ENCODE assay signal across 19 mouse cellular contexts in genomic region chr14:87446331-87446913, GRCm38 (mm10). TPM values are rescaled to one million over a fixed set of nuclear protein-coding genes. Genes with fewer than 3 reads are reported as not detected.
DNase-seq lines count a peak whose midpoint lies in the region; ATAC-seq and TF ChIP-seq lines count a peak whose summit lies in the region.
"Had no signal": no experiment of that assay in that cellular context is flagged by ENCODE, and none has a peak within 500 bp of the region (broad histone marks: within the 10 kb centered on the region; RNA-seq: fewer than 3 reads in every experiment).

No protein-coding gene starts in this region.

- H3K9ac ChIP-seq in forebrain, embryonic 15.5 days (replicated peaks), result no peak overlapping the region
- no peak overlapping the region for H3K9ac ChIP-seq in forebrain, embryonic 11.5 days (ENCODE audit: low read length)
- no peak overlapping the region for H3K9ac ChIP-seq in midbrain, embryonic 16.5 days (ENCODE audit: low read depth, low read length)
- no peak overlapping the region for H3K9ac ChIP-seq in midbrain, embryonic 13.5 days (replicated peaks)
- H3K9ac ChIP-seq in liver, embryonic 14.5 days (replicated peaks), result no peak overlapping the region
- H3K9ac ChIP-seq: kidney, embryonic 15.5 days; limb, embryonic 12.5 days; lung, embryonic 15.5 days; neural tube, embryonic 15.5 days had no signal

- H3K36me3 ChIP-seq in forebrain, embryonic 15.5 days, result no peaks in the 10 kb centered on the region
- no peaks in the 10 kb centered on the region for H3K36me3 ChIP-seq in forebrain, embryonic 11.5 days (ENCODE audit: control insufficient read depth, insufficient read depth, low read length)
- no peaks in the 10 kb centered on the region for H3K36me3 ChIP-seq in midbrain, embryonic 16.5 days (ENCODE audit: control insufficient read depth, insufficient read depth, low read length)
- H3K36me3 ChIP-seq in midbrain, embryonic 13.5 days, result no peaks in the 10 kb centered on the region
- H3K36me3 ChIP-seq in liver, embryonic 14.5 days (replicated peaks; ENCODE audit: control insufficient read depth, insufficient read depth, low read depth), result no peaks in the 10 kb centered on the region
- H3K36me3 ChIP-seq: neural tube, embryonic 15.5 days had no signal

- WGBS in forebrain, embryonic 15.5 days, result 88% methylated on average over 8 of the region's 8 CpGs
- 91% methylated on average over 8 of the region's 8 CpGs for WGBS in forebrain, embryonic 11.5 days
- 88% methylated on average over 8 of the region's 8 CpGs for WGBS in midbrain, embryonic 16.5 days
- 79% methylated on average over 8 of the region's 8 CpGs for WGBS in midbrain, embryonic 13.5 days
- WGBS in liver, embryonic 14.5 days (ENCODE audit: insufficient replicate concordance), result 54% methylated on average over 8 of the region's 8 CpGs

- ATAC-seq in forebrain, embryonic 15.5 days (replicated peaks), result 0 out of 2 replicates have a peak, but pooled peaks have one; percentile 46
- ATAC-seq in forebrain, embryonic 11.5 days (replicated peaks; ENCODE audit: low FRiP score), result no peak
- 0 out of 2 replicates have a peak, but pooled peaks have one; percentile 14 for ATAC-seq in midbrain, embryonic 16.5 days
- ATAC-seq in midbrain, embryonic 13.5 days, result no peak
- peak; percentile 57 for ATAC-seq in liver, embryonic 14.5 days (ENCODE audit: insufficient read depth)
- ATAC-seq: forebrain, embryonic 14.5 days; Patski had no signal

- no peak overlapping the region for H3K27ac ChIP-seq in forebrain, embryonic 15.5 days (replicated peaks)
- H3K27ac ChIP-seq in forebrain, embryonic 11.5 days (ENCODE audit: low read depth, low read length), result no peak overlapping the region
- H3K27ac ChIP-seq in midbrain, embryonic 16.5 days (ENCODE audit: low read length), result no peak overlapping the region
- no peak overlapping the region for H3K27ac ChIP-seq in midbrain, embryonic 13.5 days
- H3K27ac ChIP-seq in liver, embryonic 14.5 days, result no peak overlapping the region
- H3K27ac ChIP-seq: kidney, embryonic 15.5 days; limb, embryonic 12.5 days; lung, embryonic 15.5 days; midbrain, embryonic 10.5 days; neural tube, embryonic 15.5 days had no signal

- H3K4me1 ChIP-seq in forebrain, embryonic 15.5 days, result 0 out of 2 replicates have a peak, but pooled peaks cover under 1% of the 10 kb centered on the region
- H3K4me1 ChIP-seq in forebrain, embryonic 11.5 days (replicated peaks; ENCODE audit: control insufficient read depth, insufficient read depth, low read length), result no peaks in the 10 kb centered on the region
- H3K4me1 ChIP-seq in midbrain, embryonic 16.5 days (ENCODE audit: control insufficient read depth, insufficient read depth, low read length), result no peaks in the 10 kb centered on the region
- H3K4me1 ChIP-seq in midbrain, embryonic 13.5 days (replicated peaks), result no peaks in the 10 kb centered on the region; the same call in 1 of the 2 replicates
- no peaks in the 10 kb centered on the region for H3K4me1 ChIP-seq in liver, embryonic 14.5 days (replicated peaks; ENCODE audit: control insufficient read depth in 2 of 2, insufficient read depth in 2 of 2, low read length in 1 of 2)
- H3K4me1 ChIP-seq: limb, embryonic 12.5 days; lung, embryonic 15.5 days; midbrain, embryonic 10.5 days; neural tube, embryonic 15.5 days had no signal

- no peak overlapping the region for H3K4me2 ChIP-seq in forebrain, embryonic 15.5 days (replicated peaks)
- H3K4me2 ChIP-seq in forebrain, embryonic 11.5 days (ENCODE audit: low read depth, low read length, severe bottlenecking), result no peak overlapping the region
- no peak overlapping the region for H3K4me2 ChIP-seq in midbrain, embryonic 16.5 days (ENCODE audit: low read length)
- H3K4me2 ChIP-seq in midbrain, embryonic 13.5 days (replicated peaks), result no peak overlapping the region
- no peak overlapping the region for H3K4me2 ChIP-seq in liver, embryonic 14.5 days (ENCODE audit: low read depth)
- H3K4me2 ChIP-seq: kidney, embryonic 15.5 days; limb, embryonic 12.5 days; lung, embryonic 15.5 days; neural tube, embryonic 15.5 days had no signal

- H3K27me3 ChIP-seq in forebrain, embryonic 15.5 days, result no peaks in the 10 kb centered on the region
- no peaks in the 10 kb centered on the region for H3K27me3 ChIP-seq in forebrain, embryonic 11.5 days (ENCODE audit: control insufficient read depth, insufficient read depth, low read length)
- no peaks in the 10 kb centered on the region for H3K27me3 ChIP-seq in midbrain, embryonic 16.5 days (ENCODE audit: control insufficient read depth, insufficient read depth, low read depth, low read length)
- H3K27me3 ChIP-seq in midbrain, embryonic 13.5 days, result no peaks in the 10 kb centered on the region
- no peaks in the 10 kb centered on the region for H3K27me3 ChIP-seq in liver, embryonic 14.5 days (ENCODE audit: control insufficient read depth, insufficient read depth, low read length)
- H3K27me3 ChIP-seq: kidney, embryonic 15.5 days; limb, embryonic 12.5 days; lung, embryonic 15.5 days; neural tube, embryonic 15.5 days; Patski had no signal

- TF ChIP-seq EP300 in liver, embryonic 14.5 days (IDR thresholded peaks at IDR 0.05; ENCODE audit: low read depth), result no peak

- no peak for TF ChIP-seq CTCF in liver, embryonic 14.5 days (IDR thresholded peaks at IDR 0.05; ENCODE audit: low read depth)

- H3K9me3 ChIP-seq in forebrain, embryonic 15.5 days, result no peaks in the 10 kb centered on the region
- H3K9me3 ChIP-seq in forebrain, embryonic 11.5 days (ENCODE audit: control insufficient read depth, low read length), result no peaks in the 10 kb centered on the region
- H3K9me3 ChIP-seq in midbrain, embryonic 16.5 days (replicated peaks; ENCODE audit: control insufficient read depth, low read length, poor library complexity, severe bottlenecking), result no peaks in the 10 kb centered on the region
- H3K9me3 ChIP-seq in midbrain, embryonic 13.5 days, result no peaks in the 10 kb centered on the region
- no peaks in the 10 kb centered on the region for H3K9me3 ChIP-seq in liver, embryonic 14.5 days (ENCODE audit: control insufficient read depth, low read length)
- H3K9me3 ChIP-seq: kidney, embryonic 15.5 days; limb, embryonic 12.5 days; lung, embryonic 15.5 days; midbrain, embryonic 10.5 days; neural tube, embryonic 15.5 days had no signal

- no peak for DNase-seq in forebrain, embryonic 11.5 days (ENCODE audit: low spot score)
- no peak for DNase-seq in liver, embryonic 14.5 days (ENCODE audit: low read depth in 3 of 3, low spot score in 3 of 3)
- DNase-seq in kidney, adult 18-20 months, result no peak
- DNase-seq in right cerebral cortex, postnatal 14 days, result no peak
- DNase-seq: cerebellum, adult 9-11 months; heart, postnatal 4 days; layer of hippocampus, postnatal 36 days; thymus, postnatal 14 days had no signal

- no peak overlapping the region for H3K4me3 ChIP-seq in forebrain, embryonic 15.5 days
- no peak overlapping the region for H3K4me3 ChIP-seq in forebrain, embryonic 11.5 days (ENCODE audit: low read depth, low read length)
- H3K4me3 ChIP-seq in midbrain, embryonic 16.5 days (ENCODE audit: low read depth, low read length), result no peak overlapping the region
- H3K4me3 ChIP-seq in midbrain, embryonic 13.5 days (replicated peaks), result no peak overlapping the region
- H3K4me3 ChIP-seq in liver, embryonic 14.5 days (ENCODE audit: insufficient read depth in 1 of 2, low read depth in 2 of 2, low read length in 2 of 2), result no peak overlapping the region
- H3K4me3 ChIP-seq: kidney, embryonic 15.5 days; limb, embryonic 12.5 days; lung, embryonic 15.5 days; midbrain, embryonic 10.5 days; myocyte; neural tube, embryonic 15.5 days had no signal

RNA-seq across cellular contexts. Expression of gene Tdrd3, which starts 30.0 kb away (rescaled TPM):
- 57.8 and 62.5 TPM in 2 replicates for polyA plus RNA-seq in forebrain, embryonic 15.5 days (2015; fragmentation: Nextera tagmentation; extraction: Ambion mirVana)
- 39.7 and 41.2 TPM in 2 replicates for polyA plus RNA-seq in forebrain, embryonic 11.5 days (2014; fragmentation: Nextera tagmentation; extraction: Ambion mirVana)
- 47.0 and 52.5 TPM in 2 replicates for polyA plus RNA-seq in midbrain, embryonic 16.5 days (2015; fragmentation: Nextera tagmentation; extraction: Ambion mirVana)
- 45.5 and 46.2 TPM in 2 replicates for polyA plus RNA-seq in midbrain, embryonic 13.5 days (2015; fragmentation: Nextera tagmentation; extraction: Ambion mirVana)
- 2.9 and 5.1 TPM in 2 replicates for polyA plus RNA-seq in liver, embryonic 14.5 days (2012; rRNA removed)
- polyA plus RNA-seq in liver, embryonic 14.5 days (2014; fragmentation: Nextera tagmentation; extraction: Ambion mirVana), result 6.9 and 7.9 TPM in 2 replicates

Comparison
In these comparisons a context has a peak if more than half of its experiments do, and no peak if none do; other contexts are left out.
1. ATAC-seq: peak in forebrain, embryonic 15.5 days (single experiment), midbrain, embryonic 16.5 days (single experiment) and liver, embryonic 14.5 days (single experiment); none in forebrain, embryonic 11.5 days (single experiment) and midbrain, embryonic 13.5 days (single experiment).